Mouse (Mus musculus) mouse embryonic stem cell (cell line): ENCODE results near the gene Dyrk4.

Experiments used
- in situ Hi-C, 2 experiments: fragments of 300-500 bp; cut with MboI; formaldehyde crosslinking; loops; 1 replicate in 1 of 2; 3 replicates in 1 of 2; pipeline ENCODE4 v1.14.3; 2019 to 2020; ENCODE audit warnings: low sequenced_read_pairs in 2 of 2, low pct_unique_long_range_greater_than_20kb in 1 of 2, mixed read lengths in 1 of 2; ENCODE audit not compliant: unreplicated experiment in 1 of 2

Gene Dyrk4

GRCm38 (mm10) chr6:126921111-126921881 is at the start of gene Dyrk4:
Gene Dyrk4 (minus strand): TSS chr6:126921839.
- in situ Hi-C loops, result loop anchor here in 1 of 2 experiments (10.0 kb wide), 1 partner anchor 116 kb away; no protein-coding TSS in a partner anchor

- in situ Hi-C loops, result no loop called here
Measured at GRCm38 (mm10) chr6:126966241-126967026, 44.8 kb upstream of the Dyrk4 start.

- in situ Hi-C loops, result no loop called here
Measured at GRCm38 (mm10) chr6:126963426-126963825, 41.8 kb upstream of the Dyrk4 start.

- in situ Hi-C loops, result no loop called here
Measured at GRCm38 (mm10) chr6:126962709-126963108, 41.1 kb upstream of the Dyrk4 start.

GRCm38 (mm10) chr6:126961371-126962018 is 39.9 kb upstream of the Dyrk4 start:
- in situ Hi-C loops, result no loop called here

GRCm38 (mm10) chr6:126955734-126956133 is 34.1 kb upstream of the Dyrk4 start:
- in situ Hi-C loops, result no loop called here

- in situ Hi-C loops, result loop anchor here in 1 of 2 experiments (10.0 kb wide), 1 partner anchor 136 kb away; no protein-coding TSS in a partner anchor
Measured at GRCm38 (mm10) chr6:126948336-126948735, 26.7 kb upstream of the Dyrk4 start.

- in situ Hi-C loops, result loop anchor here in 1 of 2 experiments (10.0 kb wide), 1 partner anchor 144 kb away; no protein-coding TSS in a partner anchor
Measured at GRCm38 (mm10) chr6:126940451-126940850, 18.8 kb upstream of the Dyrk4 start.

GRCm38 (mm10) chr6:126939487-126940171 is 18.0 kb upstream of the Dyrk4 start, which contains the start of the genes Rad51ap1 and D6Wsu163e:
Gene Rad51ap1 (minus strand): TSS chr6:126939587.
Gene D6Wsu163e (plus strand): TSS chr6:126939962.
- in situ Hi-C loops, result loop anchor here in 1 of 2 experiments (5.0 to 10.0 kb wide), 2 partner anchors 132 to 145 kb away; no protein-coding TSS in a partner anchor

GRCm38 (mm10) chr6:126938853-126939486 is 17.3 kb upstream of the Dyrk4 start:
- in situ Hi-C loops, result loop anchor here in 1 of 2 experiments (5.0 kb wide), 1 partner anchor 132 kb away; no protein-coding TSS in a partner anchor

- in situ Hi-C loops, result loop anchor here in 1 of 2 experiments (5.0 kb wide), 1 partner anchor 131 kb away; no protein-coding TSS in a partner anchor
Measured at GRCm38 (mm10) chr6:126938047-126938446, 16.4 kb upstream of the Dyrk4 start.

- in situ Hi-C loops, result no loop called here
Measured at GRCm38 (mm10) chr6:126932896-126933295, 11.3 kb upstream of the Dyrk4 start.

GRCm38 (mm10) chr6:126914928-126915327 is 6.7 kb downstream of the Dyrk4 start:
- in situ Hi-C loops, result no loop called here

- in situ Hi-C loops, result no loop called here
Measured at GRCm38 (mm10) chr6:126910727-126911126, 10.9 kb downstream of the Dyrk4 start.

- in situ Hi-C loops, result no loop called here
Measured at GRCm38 (mm10) chr6:126907876-126908275, 13.8 kb downstream of the Dyrk4 start.

GRCm38 (mm10) chr6:126907378-126907777 is 14.3 kb downstream of the Dyrk4 start:
- in situ Hi-C loops, result no loop called here

- in situ Hi-C loops, result no loop called here
Measured at GRCm38 (mm10) chr6:126877118-126877517, 44.5 kb downstream of the Dyrk4 start.

GRCm38 (mm10) chr6:126852881-126853280 is 68.8 kb downstream of the Dyrk4 start, which contains the start of gene Akap3:
Gene Akap3 (plus strand): TSS chr6:126853098.
- in situ Hi-C loops, result no loop called here
